Mouse (Mus musculus): ENCODE results near the gene Btbd16.

- no peak for TF ChIP-seq CTCF (IDR thresholded peaks at IDR 0.05; ENCODE audit: low read depth, low read length)
- no peak for TF ChIP-seq GATA2 (IDR thresholded peaks at IDR 0.05; ENCODE audit: borderline replicate concordance, low read depth, low read length)
- no peak for TF ChIP-seq GATA1 (IDR thresholded peaks at IDR 0.05; ENCODE audit: borderline replicate concordance, low read length)
Observed at GRCm38 (mm10) chr7:130796786-130797185, 22.9 kb downstream of the Btbd16 start.
